In genomic region chr17:5429772-5430133, GRCm38 (mm10) we compare ENCODE assay signal across 8 mouse cellular contexts. TPM values are rescaled to one million over a fixed set of nuclear protein-coding genes. Genes with fewer than 3 reads are reported as not detected.
DNase-seq lines count a peak whose midpoint lies in the region; ATAC-seq lines count a peak whose summit lies in the region.

No protein-coding gene starts in this region.

- H3K36me3 ChIP-seq in liver, embryonic 11.5 days (ENCODE audit: control insufficient read depth, insufficient read depth, low read length), result peaks cover 11% of the 10 kb centered on the region; the same call in 1 of the 2 replicates
- peaks cover 33% of the 10 kb centered on the region for H3K36me3 ChIP-seq in neural tube, embryonic 13.5 days

- no peak overlapping the region for H3K4me3 ChIP-seq in liver, embryonic 11.5 days (ENCODE audit: low read depth, low read length)
- H3K4me3 ChIP-seq in neural tube, embryonic 13.5 days, result no peak overlapping the region

- H3K4me2 ChIP-seq in liver, embryonic 11.5 days, result no peak overlapping the region
- H3K4me2 ChIP-seq in neural tube, embryonic 13.5 days, result no peak overlapping the region

- H3K4me1 ChIP-seq in liver, embryonic 11.5 days (replicated peaks; ENCODE audit: control insufficient read depth, insufficient read depth, low read length), result peaks cover 8% of the 10 kb centered on the region; the same call in 1 of the 2 replicates
- H3K4me1 ChIP-seq in neural tube, embryonic 13.5 days (replicated peaks), result no peaks in the 10 kb centered on the region

- no peak overlapping the region for H3K27ac ChIP-seq in liver, embryonic 11.5 days (ENCODE audit: low read depth, low read length)
- H3K27ac ChIP-seq in neural tube, embryonic 13.5 days (replicated peaks), result peak overlapping the region; percentile 61

- peak; percentile 37; the same call in 1 of the 2 replicates for ATAC-seq in liver, embryonic 11.5 days (replicated peaks; ENCODE audit: low FRiP score)
- ATAC-seq in erythroid progenitor cell, adult 5-6 weeks (replicated peaks; ENCODE audit: low FRiP score, poor library complexity, severe bottlenecking), result peak; percentile 51; the same call in 1 of the 2 replicates
- ATAC-seq in inflammation-experienced regulatory T-cells, adult 6 months, result peak; percentile 14
- peak; percentile 66 for ATAC-seq in neural tube, embryonic 13.5 days (ENCODE audit: low read depth)

- H3K9me3 ChIP-seq in liver, embryonic 11.5 days (ENCODE audit: control insufficient read depth, low read length), result no peaks in the 10 kb centered on the region
- no peaks in the 10 kb centered on the region for H3K9me3 ChIP-seq in neural tube, embryonic 13.5 days

- no peak for DNase-seq in liver, embryonic 11.5 days (ENCODE audit: low spot score)
- no peak for DNase-seq in liver
- no peak for DNase-seq in natural killer cell, adult 2 months (ENCODE audit: low spot score in 2 of 2)
- no peak for DNase-seq in adrenal gland, adult 18-20 months (ENCODE audit: low spot score in 2 of 2)
- DNase-seq in ovary, adult 18-20 months (ENCODE audit: low spot score), result no peak

- no peaks in the 10 kb centered on the region for H3K27me3 ChIP-seq in liver, embryonic 11.5 days (replicated peaks; ENCODE audit: control insufficient read depth, insufficient read depth, low read length)
- no peaks in the 10 kb centered on the region for H3K27me3 ChIP-seq in neural tube, embryonic 13.5 days

- H3K9ac ChIP-seq in liver, embryonic 11.5 days (ENCODE audit: low read depth, low read length), result no peak overlapping the region
- H3K9ac ChIP-seq in neural tube, embryonic 13.5 days, result peak overlapping the region; percentile 34; the same call in 1 of the 2 replicates

- 76% methylated on average over 9 of the region's 9 CpGs for WGBS in liver, embryonic 11.5 days
- 72% methylated on average over 9 of the region's 9 CpGs for WGBS in neural tube, embryonic 13.5 days

RNA-seq across cellular contexts. Expression of gene Tmem242, which starts 10.3 kb away (rescaled TPM):
- 96.1 and 100 TPM in 2 replicates for polyA plus RNA-seq in liver, embryonic 11.5 days (2014; fragmentation: Nextera tagmentation; extraction: Ambion mirVana)
- total RNA-seq in erythroid progenitor cell, adult 5-6 weeks (2015; ENCODE audit: low replicate concordance), result 6.5 and 12.2 TPM in 2 replicates
- total RNA-seq in erythroid progenitor cell, adult 5-6 weeks (2017; ENCODE audit: low replicate concordance), result 2.1 and 8.6 TPM in 2 replicates
- polyA plus RNA-seq in inflammation-experienced regulatory T-cells, adult 6 months (2017; shearing (Covaris generic)), result 10 to 100 TPM; 73.0 to 74.1 (median 73.9) TPM
- 98.1 and 119 TPM in 2 replicates for polyA plus RNA-seq in neural tube, embryonic 13.5 days (2015; fragmentation: Nextera tagmentation; extraction: Ambion mirVana)
- total RNA-seq in adrenal gland, adult 18-20 months (2021), result 100 to 1,000 TPM; 121 to 161 TPM

RNA-seq across cellular contexts. Expression of gene Ldhal6b, which starts 11.2 kb away (rescaled TPM):
- 0.12 TPM in 1 of 2 replicates, not detected in the other for polyA plus RNA-seq in liver, embryonic 11.5 days (2014; fragmentation: Nextera tagmentation; extraction: Ambion mirVana)
- total RNA-seq in erythroid progenitor cell, adult 5-6 weeks (2015; ENCODE audit: low replicate concordance), result not detected in 2 replicates
- 0.39 TPM in 1 of 2 replicates, not detected in the other for total RNA-seq in erythroid progenitor cell, adult 5-6 weeks (2017; ENCODE audit: low replicate concordance)
- polyA plus RNA-seq in inflammation-experienced regulatory T-cells, adult 6 months (2017; shearing (Covaris generic)), result not detected
- polyA plus RNA-seq in neural tube, embryonic 13.5 days (2015; fragmentation: Nextera tagmentation; extraction: Ambion mirVana), result 0.13 TPM in 1 of 2 replicates, not detected in the other
- total RNA-seq in adrenal gland, adult 18-20 months (2021), result under 1 TPM; 0.42 to 0.70 TPM

Comparison
In these comparisons a context has a peak if more than half of its experiments do, and no peak if none do; other contexts are left out.
1. ATAC-seq: peak in every context shown above with its lines; median percentile 66 in neural tube, embryonic 13.5 days; 51 in erythroid progenitor cell, adult 5-6 weeks; 37 in liver, embryonic 11.5 days; 14 in inflammation-experienced regulatory T-cells, adult 6 months.